Mouse (Mus musculus) 416B (cell line): ENCODE measurements around the gene Ptges3.

Source experiments
- DNase-seq: peaks from one replicate; pipeline ENCODE4 v3.0.0; 2011; ENCODE audit warnings: low read depth

Ptges3 gene

DNA sequence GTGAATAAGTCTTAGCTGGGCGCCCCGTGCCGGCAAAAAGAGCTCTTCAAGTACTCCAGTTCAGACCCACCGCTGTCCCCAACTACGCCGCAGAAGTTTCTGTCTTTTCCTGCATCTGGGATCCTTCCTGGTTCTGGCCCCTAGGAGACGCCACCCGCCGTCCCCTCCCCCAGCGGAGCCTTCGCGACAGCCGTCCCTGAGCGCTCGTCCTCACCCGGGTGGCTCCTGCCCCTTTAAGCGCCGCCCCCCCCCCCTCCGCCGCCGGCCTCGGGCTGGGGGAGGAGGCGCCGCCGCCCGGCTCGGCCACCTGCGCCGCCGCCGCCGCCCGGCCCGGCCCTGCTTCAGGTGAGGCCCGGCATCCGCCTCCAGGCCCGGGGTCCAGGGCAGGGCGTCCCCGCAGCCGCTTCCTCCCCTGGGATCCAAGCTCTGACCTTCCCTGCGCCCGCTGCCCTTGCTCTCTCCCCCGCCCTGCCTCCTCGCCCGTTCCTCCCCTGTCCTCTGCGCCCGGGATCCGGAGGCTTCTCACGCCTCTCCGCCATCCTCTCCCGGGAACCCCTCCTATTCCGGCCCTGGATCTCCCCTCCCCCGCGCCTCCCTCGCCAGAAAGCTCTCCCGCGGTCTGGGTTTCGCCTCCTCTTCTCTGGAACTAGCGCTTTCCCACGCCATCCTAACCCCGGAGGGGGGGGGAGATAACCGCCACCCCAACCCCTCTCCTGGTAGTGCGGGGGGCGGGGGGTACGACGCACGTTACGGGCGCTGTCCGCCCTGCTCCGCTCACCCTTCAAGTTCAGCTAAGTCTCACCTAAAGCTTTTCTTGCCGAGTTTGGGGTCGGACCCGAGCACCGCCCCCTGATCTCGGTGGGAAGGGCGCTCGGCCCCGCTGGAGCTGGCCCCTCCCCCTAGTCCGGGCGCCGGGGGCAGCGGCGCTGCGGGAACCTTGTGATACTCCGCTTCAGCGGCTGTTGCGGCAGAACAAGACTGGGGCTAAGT, 34.0 kb downstream of the Ptges3 start:
- peak; percentile 78 for DNase-seq

DNA sequence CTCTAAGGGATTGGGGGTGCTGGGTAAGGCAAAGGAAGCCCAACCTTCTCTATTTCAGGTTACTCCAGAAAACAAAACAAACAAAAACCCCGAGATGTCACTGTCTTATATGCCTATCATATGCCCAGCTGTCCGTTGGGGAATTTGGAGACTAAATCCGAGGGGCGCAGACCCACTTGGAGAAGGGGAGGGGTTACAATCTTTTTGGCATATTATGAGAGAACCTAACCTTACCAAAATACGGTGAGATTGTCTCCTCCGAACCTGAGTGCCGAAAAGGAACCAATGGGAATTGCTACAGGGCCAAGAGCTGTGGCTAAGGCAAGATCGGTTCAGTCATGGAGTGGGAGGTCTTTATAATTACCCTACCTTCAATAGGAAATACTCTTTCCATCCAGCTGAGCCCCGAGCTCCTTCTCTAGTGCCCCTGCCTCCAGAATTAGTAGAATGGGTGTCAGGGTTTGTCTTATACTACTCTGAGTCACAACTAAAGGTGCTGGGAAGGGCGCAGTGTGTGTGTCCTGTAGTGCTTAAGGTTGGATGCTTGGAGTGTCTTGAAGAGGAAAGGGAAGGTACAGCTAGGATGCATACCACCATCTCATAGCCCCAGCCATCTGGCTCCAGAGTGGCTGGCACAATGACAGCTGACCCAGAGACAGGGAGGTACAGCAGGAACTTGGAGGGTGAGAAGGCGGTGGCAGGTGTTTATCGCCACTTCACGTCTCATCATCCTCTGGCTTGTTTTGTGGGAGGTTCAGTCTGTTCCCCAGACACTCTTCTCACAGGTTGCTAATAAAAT, 34.9 kb downstream of the Ptges3 start:
- DNase-seq, result peak; percentile 57

- peak; percentile 97 for DNase-seq
Measured at GRCm38 (mm10) chr10:128094340-128094968, 35.7 kb downstream of the Ptges3 start.

GRCm38 (mm10) chr10:128095003-128095636, 36.4 kb downstream of the Ptges3 start:
- DNase-seq, result no peak

- DNase-seq, result no peak
Measured at GRCm38 (mm10) chr10:128096313-128096692, 37.5 kb downstream of the Ptges3 start.

- peak; percentile 80 for DNase-seq
Measured at GRCm38 (mm10) chr10:128096693-128097586, 38.2 kb downstream of the Ptges3 start.

- peak; percentile 66 for DNase-seq
Measured at GRCm38 (mm10) chr10:128097587-128097971, 38.8 kb downstream of the Ptges3 start.

DNA sequence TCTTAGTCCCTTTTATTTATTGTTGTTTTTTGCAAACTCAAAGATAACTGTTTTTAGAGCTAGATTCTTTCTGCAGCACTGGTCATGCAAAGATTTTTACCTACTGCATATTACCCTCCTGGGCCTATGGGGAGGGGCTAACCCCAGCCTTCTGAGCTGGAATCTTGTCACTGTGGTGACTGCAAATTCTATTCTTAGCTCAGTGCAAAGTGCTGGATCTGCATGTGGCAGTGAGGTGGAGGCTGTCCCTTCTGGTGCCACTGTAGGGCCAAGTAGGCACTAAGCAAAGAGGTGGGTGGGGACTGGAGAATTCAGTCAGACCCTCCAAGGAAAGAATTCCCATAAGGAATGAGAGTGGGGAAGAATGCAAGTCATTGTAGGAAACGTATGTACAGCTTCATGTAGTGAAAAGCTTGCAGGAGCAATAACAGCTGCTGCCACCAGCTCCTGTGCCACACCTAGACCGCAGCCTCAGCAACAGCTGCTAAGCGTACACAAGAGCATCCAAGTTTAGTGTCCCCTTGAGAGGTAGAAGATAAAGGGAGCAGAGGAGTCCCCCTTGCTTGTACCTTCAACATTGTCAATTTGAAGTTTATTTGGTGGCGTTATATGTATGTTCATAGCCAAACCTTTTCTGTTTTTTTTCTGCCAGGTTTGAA, 51.5 kb downstream of the Ptges3 start:
- no peak for DNase-seq

DNA sequence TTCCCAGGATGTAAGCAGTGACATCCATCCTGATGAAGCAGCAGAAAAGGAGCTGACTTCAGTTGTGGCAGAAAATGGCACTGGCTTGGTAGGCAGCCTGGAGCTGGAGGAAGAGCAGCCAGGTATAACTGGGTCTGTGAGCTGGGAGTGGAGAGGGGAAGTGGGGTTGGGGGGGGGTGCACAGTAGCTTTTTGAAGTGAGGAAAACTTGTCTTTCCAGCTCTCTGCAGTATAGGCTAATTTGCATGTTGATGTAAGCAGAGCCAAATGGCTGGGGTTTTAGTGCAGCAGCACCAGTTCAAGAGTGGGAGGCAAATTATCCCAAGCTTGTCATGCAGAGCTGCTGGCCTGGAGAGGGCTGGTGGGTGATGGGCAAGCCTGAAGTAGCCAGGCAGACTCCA, 52.5 kb downstream of the Ptges3 start:
- DNase-seq, result no peak

- no peak for DNase-seq
Measured at GRCm38 (mm10) chr10:128123833-128124232, 65.1 kb downstream of the Ptges3 start.

DNA sequence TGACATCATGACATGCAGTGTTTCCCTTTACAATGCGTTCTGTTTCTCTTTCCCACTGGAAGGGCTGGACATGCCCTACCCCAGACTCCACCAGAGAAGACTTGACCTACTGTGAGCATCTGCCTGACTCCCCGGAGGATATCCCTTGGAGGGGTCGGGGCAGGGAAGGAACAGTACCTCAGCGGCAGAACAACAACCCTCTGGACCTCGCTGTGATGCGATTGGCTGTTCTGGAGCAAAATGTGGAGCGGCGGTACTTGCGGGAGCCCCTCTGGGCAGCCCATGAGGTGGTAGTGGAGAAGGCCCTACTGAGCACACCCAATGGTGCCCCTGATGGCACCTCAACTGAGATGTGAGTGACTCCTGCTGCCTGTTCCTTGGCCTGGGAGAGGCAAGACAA, 66.1 kb downstream of the Ptges3 start:
- no peak for DNase-seq

DNA sequence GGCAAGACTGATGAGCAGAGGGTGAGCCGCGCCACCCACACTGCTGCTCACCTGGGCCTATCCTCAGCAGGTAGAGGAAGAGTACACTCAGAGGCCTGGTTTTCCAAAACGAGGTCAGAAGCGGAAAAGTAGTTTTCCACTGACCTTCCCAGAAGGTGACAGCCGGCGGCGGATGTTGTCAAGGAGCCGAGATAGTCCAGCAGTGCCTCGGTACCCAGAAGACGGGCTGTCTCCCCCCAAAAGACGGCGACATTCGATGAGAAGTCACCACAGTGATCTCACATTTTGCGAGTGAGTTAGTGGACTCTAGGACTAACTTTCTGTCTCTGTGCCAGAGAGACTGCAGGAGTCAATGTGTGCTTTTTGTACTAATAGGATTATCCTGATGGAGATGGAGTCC, 67.2 kb downstream of the Ptges3 start:
- no peak for DNase-seq
